8 mouse cellular contexts compared by ENCODE assay signal in genomic region chr1:37512109-37512640, GRCm38 (mm10). TPM values are rescaled to one million over a fixed set of nuclear protein-coding genes. Genes with fewer than 3 reads are reported as not detected.
A peak's percentile ranks its signal among the peaks of the same experiment; 100 is the strongest.
DNase-seq lines count a peak whose midpoint lies in the region; ATAC-seq lines count a peak whose summit lies in the region.

No protein-coding gene starts in this region.

- H3K4me2 ChIP-seq in limb, embryonic 15.5 days, result peak overlapping the region; percentile 7; the same call in 1 of the 2 replicates

- H3K4me3 ChIP-seq in limb, embryonic 15.5 days, result no peak overlapping the region

- WGBS in limb, embryonic 15.5 days, result 21% methylated on average over 5 of the region's 5 CpGs

- intact Hi-C loops in heart, postnatal 36 days (cut with DNase I), result no loop called here

- H3K27me3 ChIP-seq in limb, embryonic 15.5 days, result no peaks in the 10 kb centered on the region

- no peaks in the 10 kb centered on the region for H3K9me3 ChIP-seq in limb, embryonic 15.5 days

- peak; percentile 26 to 61 for DNase-seq in layer of hippocampus, postnatal 14 days (ENCODE audit: low spot score in 2 of 2)
- DNase-seq in layer of hippocampus, postnatal 25 days (ENCODE audit: extremely low spot score in 1 of 2, low spot score in 1 of 2), result no peak
- DNase-seq in fibroblast of lung, adult 2 months (ENCODE audit: low read depth), result peak; percentile 31
- DNase-seq in heart, postnatal 36 days, result peak; percentile 66 to 67
- no peak for DNase-seq in B cell, adult 2 months

- H3K4me1 ChIP-seq in limb, embryonic 15.5 days, result peaks cover 23% of the 10 kb centered on the region

- H3K9ac ChIP-seq in limb, embryonic 15.5 days, result no peak overlapping the region

- H3K36me3 ChIP-seq in limb, embryonic 15.5 days, result no peaks in the 10 kb centered on the region

- peak overlapping the region; percentile 82 for H3K27ac ChIP-seq in limb, embryonic 15.5 days

- peak; percentile 41; the same call in 1 of the 2 replicates for ATAC-seq in limb, embryonic 15.5 days (ENCODE audit: insufficient number of reproducible peaks, low FRiP score, low TSS enrichment, low read depth)
- no peak for ATAC-seq in megakaryocyte-erythroid progenitor cell, adult 5-6 weeks (replicated peaks; ENCODE audit: low FRiP score, low TSS enrichment, poor library complexity, severe bottlenecking)
- no peak for ATAC-seq in CD4-positive, CD25-positive, alpha-beta regulatory T cell, adult 4 months

RNA-seq across cellular contexts. Expression of gene Mgat4a, which starts 28.6 kb away (rescaled TPM):
- 10 to 100 TPM; 26.7 to 26.8 TPM for total RNA-seq in layer of hippocampus, postnatal 14 days (2021)
- 10 to 100 TPM; 24.7 to 28.0 TPM for total RNA-seq in layer of hippocampus, postnatal 25 days (2021)
- 10 to 100 TPM; 11.2 to 13.4 TPM for total RNA-seq in heart, postnatal 36 days (2021)
- polyA plus RNA-seq in limb, embryonic 15.5 days (2015; fragmentation: Nextera tagmentation; extraction: Ambion mirVana), result 6.8 and 8.8 TPM in 2 replicates
- 12.9 and 17.7 TPM in 2 replicates for total RNA-seq in megakaryocyte-erythroid progenitor cell, adult 5-6 weeks (2014; fragmentation: Nextera tagmentation)
- 2.9 and 7.1 TPM in 2 replicates for total RNA-seq in megakaryocyte-erythroid progenitor cell, adult 5-6 weeks (2017)
- 10 to 100 TPM; 11.7 to 12.1 TPM for polyA plus RNA-seq in CD4-positive, CD25-positive, alpha-beta regulatory T cell, adult 4 months (2017; shearing (Covaris generic))

Comparison
In these comparisons a context has a peak if more than half of its experiments do, and no peak if none do; other contexts are left out.
1. DNase-seq: peak in layer of hippocampus, postnatal 14 days (2 of 2), fibroblast of lung, adult 2 months (single experiment) and heart, postnatal 36 days (2 of 2); none in layer of hippocampus, postnatal 25 days (0 of 2) and B cell, adult 2 months (0 of 2).